ENCODE assay signal across 24 mouse cellular contexts in genomic region chr3:75308861-75309260, GRCm38 (mm10). TPM values are rescaled to one million over a fixed set of nuclear protein-coding genes. Genes with fewer than 3 reads are reported as not detected.
"Had no signal": no experiment of that assay in that cellular context is flagged by ENCODE, and none has a peak within 500 bp of the region (broad histone marks: within the 10 kb centered on the region; RNA-seq: fewer than 3 reads in every experiment).

No protein-coding gene starts in this region.

- H3K4me2 ChIP-seq: lung, embryonic 15.5 days; midbrain, embryonic 13.5 days; midbrain, embryonic 15.5 days; neural tube, embryonic 12.5 days; stomach, embryonic 15.5 days had no signal

- H3K27me3 ChIP-seq: lung, embryonic 15.5 days; megakaryocyte, embryonic 14.5 days; midbrain, embryonic 13.5 days; midbrain, embryonic 15.5 days; neural tube, embryonic 12.5 days; stomach, embryonic 15.5 days had no signal

- H3K4me1 ChIP-seq: lung, embryonic 15.5 days; midbrain, embryonic 10.5 days; midbrain, embryonic 13.5 days; midbrain, embryonic 15.5 days; neural tube, embryonic 12.5 days; stomach, embryonic 15.5 days had no signal

- DNase-seq: liver, postnatal 0 days; lung, adult 2 months; lung, postnatal 14 days; lung, postnatal 36 days; right cerebral cortex, postnatal 14 days; thymus, adult 2 months; thymus, postnatal 25 days; thymus, postnatal 4 days had no signal

- H3K9me3 ChIP-seq: lung, embryonic 15.5 days; megakaryocyte, embryonic 14.5 days; midbrain, embryonic 10.5 days; midbrain, embryonic 13.5 days; midbrain, embryonic 15.5 days; neural tube, embryonic 12.5 days; stomach, embryonic 15.5 days had no signal

- H3K27ac ChIP-seq: lung, embryonic 15.5 days; macrophage; midbrain, embryonic 10.5 days; midbrain, embryonic 13.5 days; midbrain, embryonic 15.5 days; neural tube, embryonic 12.5 days; stomach, embryonic 15.5 days; stomach, postnatal 0 days had no signal

- H3K9ac ChIP-seq: liver, postnatal 0 days; lung, embryonic 15.5 days; midbrain, embryonic 13.5 days; midbrain, embryonic 15.5 days; neural tube, embryonic 12.5 days; stomach, embryonic 15.5 days had no signal

- ATAC-seq: liver, postnatal 0 days; lung, postnatal 0 days; midbrain, embryonic 13.5 days; midbrain, embryonic 15.5 days had no signal

- H3K4me3 ChIP-seq: lung, embryonic 15.5 days; megakaryocyte, embryonic 14.5 days; midbrain, embryonic 10.5 days; midbrain, embryonic 13.5 days; midbrain, embryonic 15.5 days; neural tube, embryonic 12.5 days; stomach, embryonic 15.5 days had no signal

- H3K36me3 ChIP-seq: lung, embryonic 15.5 days; midbrain, embryonic 10.5 days; midbrain, embryonic 13.5 days; midbrain, embryonic 15.5 days; neural tube, embryonic 12.5 days; stomach, embryonic 15.5 days had no signal

RNA-seq across cellular contexts. Expression of gene Serpini2, which starts 39.0 kb away (rescaled TPM):
- total RNA-seq: megakaryocyte progenitor cell, adult 5-6 weeks; midbrain, postnatal 0 days; monocyte, adult 5-6 weeks; neutrophil, adult 5-6 weeks had no signal
- polyA plus RNA-seq: liver, postnatal 0 days; lung, adult 2 months; lung, embryonic 15.5 days; lung, postnatal 0 days; macrophage; midbrain, embryonic 10.5 days; midbrain, embryonic 13.5 days; midbrain, embryonic 15.5 days; midbrain, postnatal 0 days; neural tube, embryonic 12.5 days; neural tube, embryonic 14.5 days; thymus, adult 2 months; urinary bladder, adult 2 months had no signal
